Mouse (Mus musculus) ES-Bruce4 (cell line): ENCODE data around the gene 2210016L21Rik. TPM values are rescaled to one million over a fixed set of nuclear protein-coding genes. Genes with fewer than 3 reads are reported as not detected.

ENCODE experiments used
- H3K27ac ChIP-seq: 2 replicates; pipeline ENCODE4 v1.5.1; 2012; ENCODE audit warnings: low read length, inconsistent platforms; ENCODE audit not compliant: insufficient read depth
- H3K27me3 ChIP-seq: 2 replicates; pipeline ENCODE4 v1.6.1; 2012; ENCODE audit warnings: mild to moderate bottlenecking, low read length, inconsistent platforms; ENCODE audit not compliant: control insufficient read depth, poor library complexity, insufficient read depth, severe bottlenecking
- H3K36me3 ChIP-seq: 2 replicates; pipeline ENCODE4 v1.6.1; 2012; ENCODE audit warnings: inconsistent platforms, mild to moderate bottlenecking, low read length, moderate library complexity; ENCODE audit not compliant: control insufficient read depth, poor library complexity, insufficient read depth, severe bottlenecking
- H3K4me1 ChIP-seq: one replicate; pipeline ENCODE4 v1.8.1; 2011; ENCODE audit warnings: low read length; ENCODE audit not compliant: control insufficient read depth, insufficient read depth
- H3K4me3 ChIP-seq: 2 replicates; pipeline ENCODE4 v1.5.1; 2011; ENCODE audit warnings: low read depth, mild to moderate bottlenecking, low read length
- H3K9ac ChIP-seq: 2 replicates; pipeline ENCODE4 v1.6.1; 2012; ENCODE audit warnings: low read depth, mild to moderate bottlenecking, inconsistent platforms; ENCODE audit not compliant: poor library complexity, severe bottlenecking
- H3K9me3 ChIP-seq: replicated peaks from 2 replicates; pipeline ENCODE4 v1.6.1; 2012; ENCODE audit warnings: mild to moderate bottlenecking, low read length, inconsistent platforms; ENCODE audit not compliant: control insufficient read depth, poor library complexity, insufficient read depth, severe bottlenecking
- CTCF ChIP-seq: IDR thresholded peaks from one replicate; pipeline ENCODE4 v1.8.1; 2011; ENCODE audit warnings: low read depth, low read length
- EP300 ChIP-seq: IDR thresholded peaks from 2 replicates; pipeline ENCODE4 v1.6.1; 2011; ENCODE audit warnings: low read depth, low read length; ENCODE audit not compliant: insufficient read depth
- POLR2A ChIP-seq: IDR thresholded peaks from one replicate; pipeline ENCODE4 v1.8.1; 2011; ENCODE audit warnings: low read length; ENCODE audit not compliant: insufficient read depth
- polyA plus RNA-seq: library from polyadenylated mRNA; stranded (reverse); fragments of >200 nt; gene quantifications from 2 replicates; pipeline ENCODE4 v1.2.4, GENCODE M21; 2011; ENCODE audit warnings: low read depth; ENCODE audit not compliant: missing spikeins, insufficient read depth, insufficient read length

2210016L21Rik gene
- polyA plus RNA-seq, 1 experiment = 22.8 TPM

DNA sequence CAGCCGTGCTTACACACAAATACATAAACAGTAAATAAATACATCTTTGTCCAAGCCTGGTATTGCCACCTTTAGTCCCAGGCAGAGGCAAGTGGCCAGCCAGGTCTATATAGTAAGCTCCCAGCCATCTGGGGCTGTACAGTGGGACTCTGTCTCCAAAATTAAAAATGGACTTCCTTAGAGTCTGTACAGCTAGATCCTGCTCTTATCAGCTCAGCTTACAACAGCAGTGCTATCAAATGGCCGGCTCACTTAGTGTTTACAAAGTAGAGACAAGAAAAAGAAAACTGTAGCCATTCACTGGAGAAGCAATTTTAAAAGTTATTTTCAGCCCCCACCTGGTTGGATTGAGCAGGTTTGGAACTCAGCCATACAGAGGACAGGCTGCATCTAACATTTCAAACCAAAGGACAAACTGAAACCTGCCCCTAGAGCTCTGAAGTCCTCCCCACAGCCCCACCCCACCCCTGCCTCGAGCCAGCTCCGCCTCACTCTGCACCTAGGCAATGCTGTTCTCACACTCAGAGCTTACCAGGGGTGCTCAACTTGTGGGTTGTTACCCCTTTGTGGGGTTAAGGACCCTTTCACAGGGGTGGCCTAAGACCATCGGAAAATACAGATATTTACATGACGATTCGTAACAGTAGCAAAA, 22.5 kb downstream of the 2210016L21Rik start:
- TF ChIP-seq POLR2A = no peak
- H3K4me3 ChIP-seq = no peak overlapping the region
- no peak overlapping the region for H3K27ac ChIP-seq

GRCm38 (mm10) chr5:114964967-114965898, 23.3 kb downstream of the 2210016L21Rik start:
- Histone ChIP-seq H3K36me3 (no peaks in the 10 kb centered on the region), H3K4me3 (no peak overlapping the region), H3K27ac (no peak overlapping the region), H3K9me3 (no peaks in the 10 kb centered on the region), H3K27me3 (no peaks in the 10 kb centered on the region), H3K4me1 (peaks cover 3% of the 10 kb centered on the region), H3K9ac (no peak overlapping the region)
- TF ChIP-seq CTCF = no peak
- TF ChIP-seq EP300 = no peak
- no peak for TF ChIP-seq POLR2A

More for the DNA sequence above, 22.5 kb downstream of the 2210016L21Rik start:
- no peak overlapping the region for H3K9ac ChIP-seq
- peaks cover 3% of the 10 kb centered on the region for H3K4me1 ChIP-seq
- H3K36me3 ChIP-seq = no peaks in the 10 kb centered on the region
- H3K9me3 ChIP-seq = no peaks in the 10 kb centered on the region
- H3K27me3 ChIP-seq = no peaks in the 10 kb centered on the region

DNA sequence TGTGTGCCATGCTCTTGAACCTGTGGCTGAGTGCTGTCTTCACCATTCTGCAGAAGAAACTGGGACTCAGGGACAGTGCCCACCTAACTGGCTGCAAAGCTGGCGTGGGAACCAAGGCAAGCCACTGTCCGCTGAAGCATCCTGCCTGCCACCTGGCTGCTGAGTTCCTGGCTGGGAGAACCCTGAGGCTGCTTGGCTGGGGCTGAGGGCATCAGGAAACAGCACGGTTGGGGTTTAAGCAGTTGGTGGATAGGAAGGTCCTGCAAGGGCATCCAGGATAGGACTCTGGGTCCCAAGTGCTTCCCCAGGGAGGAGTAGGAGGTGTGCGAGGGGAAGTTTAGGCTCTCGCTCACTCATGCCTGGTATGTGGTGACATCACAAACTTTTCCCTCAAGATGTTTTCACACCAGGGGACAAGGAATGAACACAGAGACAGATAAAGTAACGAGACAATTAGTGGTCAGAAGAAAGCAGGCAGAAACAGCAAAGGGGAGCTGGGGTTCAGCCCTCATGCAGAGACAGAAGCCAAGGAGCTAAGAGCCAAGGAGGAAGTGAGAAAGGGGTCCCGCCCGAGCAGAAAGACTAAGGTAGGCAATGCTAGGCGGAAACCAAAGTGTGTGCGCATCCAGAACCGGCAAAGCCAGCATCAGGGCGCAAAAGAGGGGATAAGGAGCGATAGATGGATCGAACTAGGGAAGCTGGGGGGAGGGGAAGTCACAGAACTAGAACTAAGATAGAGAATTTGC, 25.7 kb downstream of the 2210016L21Rik start:
- Histone ChIP-seq H3K27ac (no peak overlapping the region), H3K9me3 (no peaks in the 10 kb centered on the region), H3K36me3 (no peaks in the 10 kb centered on the region), H3K9ac (no peak overlapping the region), H3K4me3 (no peak overlapping the region), H3K4me1 (peaks cover 3% of the 10 kb centered on the region), H3K27me3 (no peaks in the 10 kb centered on the region)
- no peak for TF ChIP-seq CTCF
- no peak for TF ChIP-seq EP300
- no peak for TF ChIP-seq POLR2A

GRCm38 (mm10) chr5:114968651-114969050, 26.7 kb downstream of the 2210016L21Rik start:
- Histone ChIP-seq H3K27ac (no peak overlapping the region), H3K36me3 (no peaks in the 10 kb centered on the region), H3K4me1 (peaks cover 3% of the 10 kb centered on the region), H3K9ac (no peak overlapping the region), H3K4me3 (no peak overlapping the region), H3K27me3 (no peaks in the 10 kb centered on the region), H3K9me3 (no peaks in the 10 kb centered on the region)
- no peak for TF ChIP-seq EP300
- no peak for TF ChIP-seq CTCF
- no peak for TF ChIP-seq POLR2A

- Histone ChIP-seq H3K9me3 (no peaks in the 10 kb centered on the region), H3K27me3 (no peaks in the 10 kb centered on the region), H3K4me3 (no peak overlapping the region), H3K27ac (no peak overlapping the region), H3K9ac (no peak overlapping the region), H3K4me1 (peaks cover 3% of the 10 kb centered on the region), H3K36me3 (no peaks in the 10 kb centered on the region)
- TF ChIP-seq EP300 (no peak), POLR2A (no peak), CTCF (no peak)
Measured at GRCm38 (mm10) chr5:114969064-114969463, 27.1 kb downstream of the 2210016L21Rik start.
